Mouse (Mus musculus) neural tube, embryonic 14.5 days (tissue): ENCODE data around the gene Tnfsf8. TPM values are rescaled to one million over a fixed set of nuclear protein-coding genes. Genes with fewer than 3 reads are reported as not detected.

Experiments
- ATAC-seq: fragments of 200-750 bp; cut with Nextera tagmentation; 2 replicates; pipeline ENCODE4 v1.8.0; 2017; ENCODE audit warnings: low read depth, mild to moderate bottlenecking, moderate TSS enrichment, moderate library complexity
- H3K27ac ChIP-seq: fragments of 300-500 bp; sonication (generic); 2 replicates; pipeline ENCODE4 v1.5.1; 2014; ENCODE audit warnings: low read depth, mild to moderate bottlenecking, control low read depth, low read length, moderate library complexity, mixed read lengths
- H3K27me3 ChIP-seq: fragments of 300-500 bp; sonication (generic); 2 replicates; pipeline ENCODE4 v1.6.1; 2014; ENCODE audit warnings: low read length; ENCODE audit not compliant: control insufficient read depth, insufficient read depth
- H3K36me3 ChIP-seq: fragments of 300-500 bp; sonication (generic); 2 replicates; pipeline ENCODE4 v1.6.1; 2014; ENCODE audit warnings: low read length, mixed read lengths; ENCODE audit not compliant: control insufficient read depth, insufficient read depth
- H3K4me1 ChIP-seq: fragments of 300-500 bp; sonication (generic); 2 replicates; pipeline ENCODE4 v1.6.1; 2014; ENCODE audit warnings: low read length; ENCODE audit not compliant: control insufficient read depth, insufficient read depth
- H3K4me2 ChIP-seq: fragments of 300-500 bp; sonication (generic); 2 replicates; pipeline ENCODE4 v1.6.1; 2014; ENCODE audit warnings: mild to moderate bottlenecking, low read depth, low read length, control low read depth
- H3K4me3 ChIP-seq: fragments of 300-500 bp; sonication (generic); 2 replicates; pipeline ENCODE4 v1.5.1; 2014; ENCODE audit warnings: low read depth, low read length, control low read depth, mixed read lengths
- H3K9ac ChIP-seq: fragments of 300-500 bp; sonication (generic); replicated peaks from 2 replicates; pipeline ENCODE4 v1.6.1; 2014; ENCODE audit warnings: low read depth, mild to moderate bottlenecking, control low read depth, low read length, mixed read lengths
- H3K9me3 ChIP-seq: fragments of 300-500 bp; sonication (generic); 2 replicates; pipeline ENCODE4 v1.6.1; 2016; ENCODE audit warnings: low read length; ENCODE audit not compliant: control insufficient read depth
- WGBS: fragments of 180-500 bp; shearing (Covaris S2); extraction: QIAGEN DNeasy Blood & Tissue Kit; methylation state at CpG from one replicate; pipeline ENCODE4 v1.1.7; 2014; 5-methylcytosine and 5-hydroxymethylcytosine counted together
- polyA plus RNA-seq: library from polyadenylated mRNA; unstranded; fragments of >200 nt; fragmentation: Nextera tagmentation; extraction: Ambion mirVana; gene quantifications from 2 replicates; pipeline ENCODE4 v1.2.1, GENCODE M21; 2014

Tnfsf8 gene
- polyA plus RNA-seq, 1 experiment from 2014 or later, result not detected

- ATAC-seq, result no peak
- 84% methylated on average over 1 of the region's 1 CpGs for WGBS
- H3K36me3 ChIP-seq, result no peaks in the 10 kb centered on the region
- H3K27me3 ChIP-seq, result no peaks in the 10 kb centered on the region
- no peak overlapping the region for H3K4me3 ChIP-seq
- H3K4me2 ChIP-seq, result no peak overlapping the region
- H3K9ac ChIP-seq, result no peak overlapping the region
- no peaks in the 10 kb centered on the region for H3K4me1 ChIP-seq
- no peaks in the 10 kb centered on the region for H3K9me3 ChIP-seq
- H3K27ac ChIP-seq, result no peak overlapping the region
Observed at GRCm38 (mm10) chr4:63798083-63798482, 63.1 kb downstream of the Tnfsf8 start.

DNA sequence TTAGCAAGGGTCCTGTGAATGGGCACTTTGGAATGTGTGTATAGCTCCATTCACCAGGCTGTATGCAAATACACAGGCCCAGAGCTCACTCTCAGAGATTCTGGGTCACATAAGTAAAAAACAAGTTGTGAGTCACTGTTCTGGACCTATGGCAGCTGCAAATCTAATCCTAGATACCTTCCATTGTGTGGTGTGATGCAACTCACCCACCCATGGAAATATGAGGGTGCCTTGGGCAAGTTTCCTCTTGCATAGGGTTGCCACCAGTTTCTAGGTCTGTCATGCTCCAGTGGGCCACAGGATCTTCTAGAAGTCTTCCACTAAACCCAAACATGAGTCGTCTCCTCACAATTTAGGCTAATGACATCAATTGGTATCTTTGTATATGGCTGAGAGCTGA, 64.6 kb downstream of the Tnfsf8 start:
- Histone ChIP-seq H3K27me3 (no peaks in the 10 kb centered on the region), H3K9ac (no peak overlapping the region), H3K4me3 (no peak overlapping the region), H3K27ac (no peak overlapping the region), H3K4me1 (no peaks in the 10 kb centered on the region), H3K9me3 (no peaks in the 10 kb centered on the region), H3K4me2 (no peak overlapping the region), H3K36me3 (no peaks in the 10 kb centered on the region)
- no peak for ATAC-seq
- WGBS, result 91% methylated on average over 1 of the region's 1 CpGs

GRCm38 (mm10) chr4:63792328-63792727, 68.8 kb downstream of the Tnfsf8 start:
- Histone ChIP-seq H3K9ac (no peak overlapping the region), H3K27ac (no peak overlapping the region), H3K4me1 (no peaks in the 10 kb centered on the region), H3K9me3 (no peaks in the 10 kb centered on the region), H3K27me3 (no peaks in the 10 kb centered on the region), H3K4me3 (no peak overlapping the region), H3K4me2 (no peak overlapping the region), H3K36me3 (no peaks in the 10 kb centered on the region)
- ATAC-seq, result no peak
- 98% methylated on average over 3 of the region's 3 CpGs for WGBS

DNA sequence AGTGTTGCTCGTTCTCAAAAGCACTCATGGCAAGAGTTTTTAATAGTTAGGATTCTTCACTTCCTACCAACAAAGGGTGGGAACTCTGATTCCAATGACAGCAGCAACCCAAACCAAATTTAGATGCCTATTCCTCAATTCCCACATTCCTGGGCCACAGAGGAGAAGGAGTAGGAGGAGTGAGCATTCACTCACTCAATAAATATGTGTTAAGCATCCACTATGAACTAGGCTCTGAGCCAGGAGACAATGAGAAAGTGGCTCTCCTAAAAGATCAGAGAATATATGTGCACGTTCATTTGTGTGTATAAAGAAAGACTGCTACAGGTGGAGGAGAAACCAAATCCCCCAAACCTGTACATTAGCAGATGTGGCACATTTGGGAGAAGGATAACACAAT, 75.7 kb downstream of the Tnfsf8 start:
- no peak for ATAC-seq
- Histone ChIP-seq H3K9ac (no peak overlapping the region), H3K9me3 (no peaks in the 10 kb centered on the region), H3K4me2 (no peak overlapping the region), H3K27ac (no peak overlapping the region), H3K4me3 (no peak overlapping the region), H3K4me1 (no peaks in the 10 kb centered on the region), H3K36me3 (no peaks in the 10 kb centered on the region), H3K27me3 (no peaks in the 10 kb centered on the region)
- WGBS, result 81% methylated on average over 2 of the region's 2 CpGs

GRCm38 (mm10) chr4:63783826-63784225, 77.3 kb downstream of the Tnfsf8 start:
- WGBS, result 86% methylated on average over 5 of the region's 5 CpGs
- no peak for ATAC-seq

GRCm38 (mm10) chr4:63782970-63783613, 78.1 kb downstream of the Tnfsf8 start:
- Histone ChIP-seq H3K36me3 (no peaks in the 10 kb centered on the region), H3K27ac (no peak overlapping the region), H3K4me1 (no peaks in the 10 kb centered on the region), H3K4me3 (no peak overlapping the region), H3K9me3 (no peaks in the 10 kb centered on the region), H3K9ac (no peak overlapping the region), H3K4me2 (no peak overlapping the region), H3K27me3 (no peaks in the 10 kb centered on the region)
- no peak for ATAC-seq
- 80% methylated on average over 7 of the region's 7 CpGs for WGBS

More at GRCm38 (mm10) chr4:63783826-63784225, 77.3 kb downstream of the Tnfsf8 start:
- Histone ChIP-seq H3K4me1 (no peaks in the 10 kb centered on the region), H3K4me3 (no peak overlapping the region), H3K36me3 (no peaks in the 10 kb centered on the region), H3K9me3 (no peaks in the 10 kb centered on the region), H3K27me3 (no peaks in the 10 kb centered on the region), H3K4me2 (no peak overlapping the region), H3K9ac (no peak overlapping the region), H3K27ac (no peak overlapping the region)

Other genes starting within 250 kb of the Tnfsf8 start
- gene Tex48, start 238.9 kb downstream of the Tnfsf8 start, polyA plus RNA-seq, result not detected in 2 replicates
- gene Gm11214, start 198.0 kb downstream of the Tnfsf8 start, polyA plus RNA-seq, result not detected in 2 replicates
- not detected in 2 replicates for gene Tnfsf15, start 116.2 kb downstream of the Tnfsf8 start, polyA plus RNA-seq
- gene Tnc, start 185.7 kb upstream of the Tnfsf8 start, polyA plus RNA-seq, result 48.9 and 76.3 TPM in 2 replicates